Mouse (Mus musculus) heart, postnatal 0 days (tissue): Measurements from ENCODE around the gene Lrig2.

Experiments used
- CTCF ChIP-seq: IDR thresholded peaks from 2 replicates; pipeline ENCODE4 v1.5.1; 2016; ENCODE audit warnings: antibody characterized with exemption, control low read depth, low read depth
- EP300 ChIP-seq: IDR thresholded peaks from 2 replicates; pipeline ENCODE4 v1.6.1; 2016; ENCODE audit warnings: antibody characterized with exemption, low read depth

DNA sequence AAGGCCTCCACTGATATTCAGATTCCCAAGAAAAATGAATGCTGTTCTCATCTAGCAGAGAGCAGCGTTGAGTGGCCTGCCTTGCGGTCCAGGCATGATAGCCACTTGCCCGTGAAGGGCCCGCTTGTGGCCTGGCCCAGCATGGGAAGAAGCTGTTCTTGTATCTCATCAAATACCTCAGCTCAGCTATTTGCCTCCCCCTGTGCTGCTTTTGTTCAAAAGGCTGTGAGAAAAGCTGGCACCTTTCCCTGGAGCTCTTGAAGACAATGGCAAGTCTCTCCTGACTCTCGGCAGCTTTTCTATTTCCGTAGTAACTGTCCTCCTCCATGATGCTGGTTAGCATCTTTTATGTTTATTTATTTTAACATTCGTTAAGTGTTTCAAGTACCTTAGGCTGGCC is 74.1 kb downstream of the Lrig2 start:
- no peak for TF ChIP-seq CTCF
- TF ChIP-seq EP300 = no peak
